Mouse (Mus musculus) lung, postnatal 4 days (tissue): ENCODE measurements around the gene Hpn.

Experiments
- DNase-seq, 2 experiments: peaks; one replicate each; pipeline ENCODE4 v3.0.0; 2021

Hpn gene

GRCm38 (mm10) chr7:31109091-31109490 lies 6.0 kb downstream of the Hpn start:
- DNase-seq = peak; percentile 68 to 81

- no peak for DNase-seq
These were observed 7.3 kb downstream of the Hpn start for GRCm38 (mm10) chr7:31107781-31108180.

GRCm38 (mm10) chr7:31106166-31106565 lies 8.9 kb downstream of the Hpn start:
- DNase-seq = no peak

GRCm38 (mm10) chr7:31105061-31105768 lies 9.9 kb downstream of the Hpn start:
- DNase-seq = peak in 1 of 2 experiments; percentile 66

GRCm38 (mm10) chr7:31100786-31101185 lies 14.3 kb downstream of the Hpn start:
- no peak for DNase-seq

GRCm38 (mm10) chr7:31099612-31099982 lies 15.5 kb downstream of the Hpn start:
- no peak for DNase-seq

GRCm38 (mm10) chr7:31098697-31099611 lies 16.1 kb downstream of the Hpn start:
- DNase-seq = no peak

GRCm38 (mm10) chr7:31097583-31098248 lies 17.4 kb downstream of the Hpn start:
- peak; percentile 93 for DNase-seq

GRCm38 (mm10) chr7:31096892-31097564 lies 18.1 kb downstream of the Hpn start:
- DNase-seq = no peak

- peak; percentile 48 to 80 for DNase-seq
These were observed 20.2 kb downstream of the Hpn start for GRCm38 (mm10) chr7:31094774-31095501.

- no peak for DNase-seq
These were observed 25.4 kb downstream of the Hpn start for GRCm38 (mm10) chr7:31089721-31090120.

GRCm38 (mm10) chr7:31088206-31088605 lies 26.9 kb downstream of the Hpn start:
- DNase-seq = no peak

GRCm38 (mm10) chr7:31087262-31087661 lies 27.8 kb downstream of the Hpn start:
- DNase-seq = no peak

- no peak for DNase-seq
These were observed 28.8 kb downstream of the Hpn start for GRCm38 (mm10) chr7:31086175-31086755.

- no peak for DNase-seq
These were observed 29.9 kb downstream of the Hpn start for GRCm38 (mm10) chr7:31085171-31085570.

GRCm38 (mm10) chr7:31084140-31084539 lies 30.9 kb downstream of the Hpn start:
- DNase-seq = no peak

- DNase-seq = peak in 1 of 2 experiments; percentile 47
These were observed 32.1 kb downstream of the Hpn start for GRCm38 (mm10) chr7:31082831-31083588.

- no peak for DNase-seq
These were observed 33.0 kb downstream of the Hpn start for GRCm38 (mm10) chr7:31082106-31082505.

GRCm38 (mm10) chr7:31081106-31081505 lies 34.0 kb downstream of the Hpn start:
- no peak for DNase-seq

- DNase-seq = no peak
These were observed 34.5 kb downstream of the Hpn start for GRCm38 (mm10) chr7:31080611-31081010.

- DNase-seq = no peak
These were observed 35.4 kb downstream of the Hpn start for GRCm38 (mm10) chr7:31079670-31080069.
